Mouse (Mus musculus): ENCODE data around the gene Iqcg. TPM values are rescaled to one million over a fixed set of nuclear protein-coding genes. Genes with fewer than 3 reads are reported as not detected.

Iqcg gene
- polyA plus RNA-seq, 1 experiment from 2014 or later = 7.7 TPM

GRCm38 (mm10) chr16:33014921-33015320 lies 41.1 kb downstream of the Iqcg start:
- DNase-seq (ENCODE audit: low spot score) (no peak), ATAC-seq (ENCODE audit: low FRiP score) (no peak)
- no peak overlapping the region for H3K9ac ChIP-seq
- no peaks in the 10 kb centered on the region for H3K9me3 ChIP-seq (ENCODE audit: control insufficient read depth, low read length)
- H3K36me3 ChIP-seq (replicated peaks; ENCODE audit: control insufficient read depth, insufficient read depth) = peaks cover 63% of the 10 kb centered on the region
- H3K27me3 ChIP-seq (ENCODE audit: control insufficient read depth, insufficient read depth, low read length) = no peaks in the 10 kb centered on the region
- H3K4me1 ChIP-seq (replicated peaks; ENCODE audit: control insufficient read depth, insufficient read depth, low read length) = no peaks in the 10 kb centered on the region
- 92% methylated on average over 1 of the region's 1 CpGs for WGBS
- H3K4me3 ChIP-seq (replicated peaks; ENCODE audit: low read length) = no peak overlapping the region
- no peak overlapping the region for H3K4me2 ChIP-seq (replicated peaks)
- H3K27ac ChIP-seq = no peak overlapping the region

DNA sequence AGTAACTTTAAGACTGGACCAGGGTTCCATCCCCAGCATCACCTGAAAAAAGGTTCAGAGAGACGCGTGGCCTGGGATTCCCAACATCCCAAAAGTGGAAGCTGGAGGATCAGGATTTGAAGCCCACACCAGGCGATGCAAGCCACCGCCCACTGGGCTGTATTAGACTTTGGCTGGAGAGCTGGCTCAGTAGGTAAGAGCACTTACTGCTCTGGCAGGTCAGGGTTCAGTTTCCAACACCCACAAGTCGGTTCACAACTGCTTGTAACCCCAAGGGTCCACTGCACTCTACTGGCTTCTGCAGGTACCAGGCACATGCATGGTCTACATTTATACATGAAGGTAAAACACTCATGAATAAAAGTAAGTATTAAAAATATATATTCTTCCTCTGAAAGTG lies 42.2 kb downstream of the Iqcg start:
- H3K27me3 ChIP-seq (ENCODE audit: control insufficient read depth, insufficient read depth, low read length) = no peaks in the 10 kb centered on the region
- H3K4me3 ChIP-seq (replicated peaks; ENCODE audit: low read length) = no peak overlapping the region
- H3K9me3 ChIP-seq (ENCODE audit: control insufficient read depth, low read length) = no peaks in the 10 kb centered on the region
- H3K4me2 ChIP-seq (replicated peaks) = no peak overlapping the region
- H3K36me3 ChIP-seq (replicated peaks; ENCODE audit: control insufficient read depth, insufficient read depth) = peaks cover 73% of the 10 kb centered on the region
- H3K9ac ChIP-seq = no peak overlapping the region
- ATAC-seq (ENCODE audit: low FRiP score) = no peak
- H3K4me1 ChIP-seq (replicated peaks; ENCODE audit: control insufficient read depth, insufficient read depth, low read length) = no peaks in the 10 kb centered on the region
- no peak overlapping the region for H3K27ac ChIP-seq
- WGBS = 96% methylated on average over 5 of the region's 5 CpGs
- no peak for DNase-seq (ENCODE audit: low spot score)

- H3K4me1 ChIP-seq (replicated peaks; ENCODE audit: control insufficient read depth, insufficient read depth, low read length) = no peaks in the 10 kb centered on the region
- no peak overlapping the region for H3K4me3 ChIP-seq (replicated peaks; ENCODE audit: low read length)
- no peak overlapping the region for H3K4me2 ChIP-seq (replicated peaks)
- no peaks in the 10 kb centered on the region for H3K27me3 ChIP-seq (ENCODE audit: control insufficient read depth, insufficient read depth, low read length)
- 89% methylated on average over 6 of the region's 6 CpGs for WGBS
- H3K9ac ChIP-seq = no peak overlapping the region
- ATAC-seq (ENCODE audit: low FRiP score) (no peak), DNase-seq (ENCODE audit: low spot score) (no peak)
- H3K36me3 ChIP-seq (replicated peaks; ENCODE audit: control insufficient read depth, insufficient read depth) = peaks cover 95% of the 10 kb centered on the region
- H3K9me3 ChIP-seq (ENCODE audit: control insufficient read depth, low read length) = no peaks in the 10 kb centered on the region
- H3K27ac ChIP-seq = no peak overlapping the region
Observed at GRCm38 (mm10) chr16:33010166-33010565, 45.9 kb downstream of the Iqcg start.

DNA sequence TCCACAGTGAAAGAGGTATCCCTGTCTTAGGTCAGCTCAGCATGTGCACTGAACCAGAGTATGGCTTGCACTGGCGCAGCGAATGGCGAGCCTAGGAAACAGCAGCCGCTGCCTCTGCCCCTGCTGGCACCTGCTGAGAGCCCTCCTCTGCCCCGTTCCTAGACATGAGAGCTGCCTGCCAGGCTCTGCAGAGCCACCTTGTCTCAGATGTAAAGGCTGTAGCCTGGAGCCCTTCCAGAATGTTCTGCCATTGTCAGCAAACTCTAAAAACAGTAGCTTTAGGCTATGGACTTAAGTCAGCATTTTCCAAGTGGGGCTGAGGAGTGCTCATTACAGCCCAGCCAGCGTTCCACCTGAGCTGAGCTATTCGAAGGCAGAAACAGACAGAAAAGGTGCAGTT lies 48.6 kb downstream of the Iqcg start:
- Histone ChIP-seq H3K36me3 (replicated peaks; ENCODE audit: control insufficient read depth, insufficient read depth) (peaks cover 81% of the 10 kb centered on the region), H3K4me3 (replicated peaks; ENCODE audit: low read length) (no peak overlapping the region), H3K9ac (no peak overlapping the region), H3K4me1 (replicated peaks; ENCODE audit: control insufficient read depth, insufficient read depth, low read length) (no peaks in the 10 kb centered on the region), H3K27me3 (ENCODE audit: control insufficient read depth, insufficient read depth, low read length) (no peaks in the 10 kb centered on the region), H3K4me2 (replicated peaks) (no peak overlapping the region), H3K27ac (no peak overlapping the region; the same call in 1 of the 2 replicates), H3K9me3 (ENCODE audit: control insufficient read depth, low read length) (no peaks in the 10 kb centered on the region)
- DNase-seq (ENCODE audit: low spot score) = no peak
- no peak for ATAC-seq (ENCODE audit: low FRiP score)
- WGBS = 74% methylated on average over 7 of the region's 7 CpGs

- H3K4me3 ChIP-seq (replicated peaks; ENCODE audit: low read length) = no peak overlapping the region
- no peak overlapping the region for H3K4me2 ChIP-seq (replicated peaks)
- H3K27ac ChIP-seq = no peak overlapping the region
- no peaks in the 10 kb centered on the region for H3K9me3 ChIP-seq (ENCODE audit: control insufficient read depth, low read length)
- ATAC-seq (ENCODE audit: low FRiP score) (no peak), DNase-seq (ENCODE audit: low spot score) (no peak)
- no peak overlapping the region for H3K9ac ChIP-seq
- no peaks in the 10 kb centered on the region for H3K4me1 ChIP-seq (replicated peaks; ENCODE audit: control insufficient read depth, insufficient read depth, low read length)
- whole genome bisulfite sequencing = 93% methylated on average over 7 of the region's 7 CpGs
- H3K36me3 ChIP-seq (replicated peaks; ENCODE audit: control insufficient read depth, insufficient read depth) = peaks cover 75% of the 10 kb centered on the region
- no peaks in the 10 kb centered on the region for H3K27me3 ChIP-seq (ENCODE audit: control insufficient read depth, insufficient read depth, low read length)
Observed at GRCm38 (mm10) chr16:33006888-33007287, 49.1 kb downstream of the Iqcg start.

- ATAC-seq (ENCODE audit: low FRiP score) (no peak), DNase-seq (ENCODE audit: low spot score) (peak; percentile 64)
- Histone ChIP-seq H3K9ac (no peak overlapping the region), H3K36me3 (replicated peaks; ENCODE audit: control insufficient read depth, insufficient read depth) (peaks cover 76% of the 10 kb centered on the region), H3K4me3 (replicated peaks; ENCODE audit: low read length) (no peak overlapping the region), H3K9me3 (ENCODE audit: control insufficient read depth, low read length) (no peaks in the 10 kb centered on the region), H3K4me1 (replicated peaks; ENCODE audit: control insufficient read depth, insufficient read depth, low read length) (no peaks in the 10 kb centered on the region), H3K27me3 (ENCODE audit: control insufficient read depth, insufficient read depth, low read length) (no peaks in the 10 kb centered on the region), H3K27ac (no peak overlapping the region), H3K4me2 (replicated peaks) (no peak overlapping the region)
- 52% methylated on average over 9 of the region's 9 CpGs for WGBS
Observed at GRCm38 (mm10) chr16:33005216-33005615, 50.8 kb downstream of the Iqcg start.

DNA sequence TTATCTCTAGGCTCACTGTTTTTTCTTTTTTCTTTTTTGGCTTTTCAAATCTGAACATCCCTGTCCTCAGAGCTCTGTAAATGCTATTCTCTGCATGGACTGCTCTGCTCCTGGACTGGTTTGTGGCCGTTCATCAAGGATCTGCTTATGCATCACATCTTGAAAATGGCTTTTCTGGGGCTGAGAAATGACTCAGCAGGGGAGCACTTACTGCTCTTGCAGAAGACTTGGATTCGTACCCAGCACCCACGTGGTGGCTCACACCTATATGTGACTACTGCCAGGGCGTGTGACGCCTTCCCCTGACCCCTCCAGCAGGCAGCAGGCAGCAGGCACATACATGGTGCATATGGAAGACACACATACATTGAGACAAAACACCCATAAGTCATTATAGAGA lies 63.9 kb downstream of the Iqcg start:
- H3K9ac ChIP-seq = no peak overlapping the region
- no peak overlapping the region for H3K4me2 ChIP-seq (replicated peaks)
- no peak for ATAC-seq (ENCODE audit: low FRiP score)
- no peaks in the 10 kb centered on the region for H3K4me1 ChIP-seq (replicated peaks; ENCODE audit: control insufficient read depth, insufficient read depth, low read length)
- H3K4me3 ChIP-seq (replicated peaks; ENCODE audit: low read length) = no peak overlapping the region
- no peak overlapping the region for H3K27ac ChIP-seq
- DNase-seq (ENCODE audit: low spot score) = no peak
- H3K9me3 ChIP-seq (ENCODE audit: control insufficient read depth, low read length) = no peaks in the 10 kb centered on the region
- 89% methylated on average over 5 of the region's 5 CpGs for WGBS
- H3K27me3 ChIP-seq (ENCODE audit: control insufficient read depth, insufficient read depth, low read length) = no peaks in the 10 kb centered on the region
- H3K36me3 ChIP-seq (replicated peaks; ENCODE audit: control insufficient read depth, insufficient read depth) = peaks cover 72% of the 10 kb centered on the region

DNA sequence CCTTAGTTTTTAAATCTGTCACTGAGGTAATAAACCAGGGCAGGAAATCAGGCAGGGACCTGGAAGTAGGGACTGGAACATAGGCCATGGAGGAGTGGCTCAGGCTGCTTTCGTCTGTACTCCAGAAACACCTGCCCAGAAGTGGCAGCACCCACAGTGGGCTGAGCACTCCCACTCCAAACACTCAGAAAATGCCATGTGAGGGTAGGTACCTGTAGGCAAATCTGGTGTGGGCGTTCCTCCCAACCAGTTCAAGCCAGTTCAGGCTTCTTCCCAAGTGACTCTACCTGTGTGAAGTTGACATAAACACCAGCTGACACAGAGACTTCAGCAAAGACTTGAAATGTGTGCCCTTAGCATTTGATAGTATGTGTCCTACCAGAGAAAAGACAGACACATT lies 71.4 kb downstream of the Iqcg start:
- WGBS = 96% methylated on average over 2 of the region's 2 CpGs
- Histone ChIP-seq H3K27me3 (ENCODE audit: control insufficient read depth, insufficient read depth, low read length) (no peaks in the 10 kb centered on the region), H3K4me3 (replicated peaks; ENCODE audit: low read length) (no peak overlapping the region), H3K4me1 (replicated peaks; ENCODE audit: control insufficient read depth, insufficient read depth, low read length) (no peaks in the 10 kb centered on the region), H3K9ac (no peak overlapping the region), H3K27ac (no peak overlapping the region), H3K9me3 (ENCODE audit: control insufficient read depth, low read length) (no peaks in the 10 kb centered on the region), H3K36me3 (replicated peaks; ENCODE audit: control insufficient read depth, insufficient read depth) (peaks cover 76% of the 10 kb centered on the region), H3K4me2 (replicated peaks) (no peak overlapping the region)
- no peak for ATAC-seq (ENCODE audit: low FRiP score)
- no peak for DNase-seq (ENCODE audit: low spot score)

- ATAC-seq (ENCODE audit: low FRiP score) = no peak
- WGBS = 91% methylated on average over 4 of the region's 4 CpGs
Observed at GRCm38 (mm10) chr16:32981405-32981804, 74.6 kb downstream of the Iqcg start.

GRCm38 (mm10) chr16:32980227-32980626 lies 75.8 kb downstream of the Iqcg start:
- no peaks in the 10 kb centered on the region for H3K9me3 ChIP-seq (ENCODE audit: control insufficient read depth, low read length)
- DNase-seq (ENCODE audit: low spot score) = no peak
- WGBS = 84% methylated on average over 1 of the region's 1 CpGs
- peaks cover 69% of the 10 kb centered on the region for H3K36me3 ChIP-seq (replicated peaks; ENCODE audit: control insufficient read depth, insufficient read depth)
- H3K27ac ChIP-seq = no peak overlapping the region
- ATAC-seq (ENCODE audit: low FRiP score) = no peak
- no peaks in the 10 kb centered on the region for H3K4me1 ChIP-seq (replicated peaks; ENCODE audit: control insufficient read depth, insufficient read depth, low read length)
- H3K27me3 ChIP-seq (ENCODE audit: control insufficient read depth, insufficient read depth, low read length) = no peaks in the 10 kb centered on the region
- no peak overlapping the region for H3K4me3 ChIP-seq (replicated peaks; ENCODE audit: low read length)
- H3K9ac ChIP-seq = no peak overlapping the region
- H3K4me2 ChIP-seq (replicated peaks) = no peak overlapping the region

More at GRCm38 (mm10) chr16:32981405-32981804, 74.6 kb downstream of the Iqcg start:
- no peak for DNase-seq (ENCODE audit: low spot score)
- Histone ChIP-seq H3K9me3 (ENCODE audit: control insufficient read depth, low read length) (no peaks in the 10 kb centered on the region), H3K4me3 (replicated peaks; ENCODE audit: low read length) (no peak overlapping the region), H3K4me2 (replicated peaks) (no peak overlapping the region), H3K27ac (no peak overlapping the region), H3K36me3 (replicated peaks; ENCODE audit: control insufficient read depth, insufficient read depth) (peaks cover 74% of the 10 kb centered on the region), H3K27me3 (ENCODE audit: control insufficient read depth, insufficient read depth, low read length) (no peaks in the 10 kb centered on the region), H3K4me1 (replicated peaks; ENCODE audit: control insufficient read depth, insufficient read depth, low read length) (no peaks in the 10 kb centered on the region), H3K9ac (no peak overlapping the region)

All from hindbrain, embryonic 14.5 days (tissue).